Mouse (Mus musculus) gastrocnemius, postnatal 25 days (tissue): ENCODE results near the gene Fanca. TPM values are rescaled to one million over a fixed set of nuclear protein-coding genes. Genes with fewer than 3 reads are reported as not detected.
"Not testable (repeated sequence)": the region's sequence is repeated elsewhere in the genome, so short reads cannot be mapped to it uniquely, and the experiment has no call there.

Source experiments
- DNase-seq: peaks from one replicate; pipeline ENCODE4 v3.0.0; 2022
- total RNA-seq, 2 experiments: library from RNA; stranded (reverse); gene quantifications; 1 replicate in 1 of 2; 2 replicates in 1 of 2; pipeline ENCODE4 v1.2.3; 2021

Gene Fanca
- total RNA-seq, 2 experiments from 2014 or later: 0.51 to 1.3 TPM

DNA sequence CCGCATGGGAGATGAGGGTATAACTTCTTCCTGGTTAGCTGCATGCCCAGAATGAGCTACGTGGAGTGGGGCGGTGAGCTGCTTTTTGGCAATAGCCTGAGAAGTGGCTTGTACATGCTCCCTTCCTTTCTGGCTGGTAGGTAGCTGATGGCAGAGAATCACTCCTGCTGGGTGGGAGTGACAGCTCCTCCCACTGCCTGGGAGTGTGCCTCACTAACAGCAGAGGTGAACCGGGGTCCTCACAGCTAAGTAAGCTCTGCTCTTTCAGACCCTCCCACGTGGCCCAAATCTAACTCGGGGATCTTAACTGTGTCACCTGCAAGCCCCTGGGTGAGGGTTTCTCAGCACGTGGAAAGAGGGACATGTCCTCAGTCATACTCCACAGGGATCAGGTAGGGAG, 85.8 kb downstream of the Fanca start:
- no peak for DNase-seq

GRCm38 (mm10) chr8:123231742-123232141, 86.6 kb downstream of the Fanca start:
- DNase-seq: no peak

- not testable (repeated sequence) for DNase-seq
These were observed 88.0 kb downstream of the Fanca start for GRCm38 (mm10) chr8:123230326-123230725.

DNA sequence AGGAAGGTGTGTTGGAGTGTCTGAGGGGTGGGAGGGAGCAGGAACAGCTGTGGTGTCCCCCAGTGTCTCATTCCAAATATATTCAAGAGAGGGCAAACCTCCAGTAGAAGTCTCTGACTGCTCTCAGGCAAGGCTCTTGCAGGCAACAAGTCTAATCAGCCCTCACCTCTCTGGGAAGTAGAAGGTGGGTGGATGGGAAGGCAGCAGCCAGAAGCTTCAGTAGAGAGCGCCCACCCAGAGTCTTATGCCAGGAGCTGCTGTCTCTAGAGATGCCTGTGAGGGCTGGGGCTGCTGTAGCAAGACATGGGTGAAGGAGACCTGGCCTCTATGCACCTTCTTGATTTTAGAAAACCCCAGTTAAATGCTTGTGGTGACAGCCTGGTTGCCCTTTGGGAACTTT, 90.0 kb downstream of the Fanca start:
- DNase-seq: no peak

- peak; percentile 84 for DNase-seq
These were observed 93.8 kb downstream of the Fanca start, which contains the start of gene Cdk10 for GRCm38 (mm10) chr8:123224278-123225266. Gene Cdk10 (plus strand): TSS chr8:123224842.

DNA sequence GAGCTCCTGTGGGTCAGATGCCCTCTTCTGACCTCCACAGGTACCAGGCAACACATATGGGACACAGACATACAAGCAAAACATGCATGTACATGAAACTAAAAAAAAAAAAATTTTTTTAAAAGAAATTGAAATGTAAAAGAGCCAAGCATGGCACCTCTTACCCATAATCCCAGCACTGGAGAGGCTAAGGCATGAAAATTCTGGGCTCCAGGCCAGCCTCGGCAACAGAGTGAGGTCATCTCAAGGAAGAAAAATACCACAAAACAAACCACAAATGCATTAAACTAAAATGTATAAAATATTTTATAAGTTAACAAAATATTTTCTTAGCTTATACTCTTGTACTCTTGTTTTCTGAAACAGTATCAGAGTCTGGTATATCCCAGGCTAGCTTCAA, 97.5 kb downstream of the Fanca start:
- no peak for DNase-seq

Other genes starting within 250 kb of the Fanca start
- gene Rpl13, start 216.2 kb downstream of the Fanca start, total RNA-seq: 100 to 1,000 TPM; 366 to 379 TPM
- under 1 TPM in 1 of 2 experiments, not detected in 1; 0.13 TPM for gene Cpne7, start 201.2 kb downstream of the Fanca start, total RNA-seq
- 1 to 10 TPM; 1.4 to 1.8 TPM for gene Sult5a1, start 160.3 kb downstream of the Fanca start, total RNA-seq
- gene Dpep1, start 132.3 kb downstream of the Fanca start, total RNA-seq: 10 to 100 TPM; 11.0 to 16.1 TPM
- 10 to 100 TPM; 36.7 to 52.8 TPM for gene Chmp1a, start 105.8 kb downstream of the Fanca start, total RNA-seq
- gene Spata33, start 105.7 kb downstream of the Fanca start, total RNA-seq: 1 to 10 TPM in 1 of 2 experiments, under 1 TPM in 1; 0.91 to 1.2 TPM
- 10 to 100 TPM; 10.1 to 12.0 TPM for gene Cdk10, start 93.7 kb downstream of the Fanca start, total RNA-seq
- gene Spata2l, start 82.3 kb downstream of the Fanca start, total RNA-seq: 1 to 10 TPM; 1.4 to 1.5 TPM
- gene Zfp276, start 64.4 kb downstream of the Fanca start, total RNA-seq: 1 to 10 TPM; 5.2 to 6.5 TPM
- 10 to 100 TPM; 12.2 to 13.7 TPM for gene Vps9d1, start 64.2 kb downstream of the Fanca start, total RNA-seq
- gene Spire2, start 14.1 kb upstream of the Fanca start, total RNA-seq: under 1 TPM; 0.19 to 0.49 TPM
- 100 to 1,000 TPM; 112 to 128 TPM for gene Tcf25, start 55.2 kb upstream of the Fanca start, total RNA-seq
- not detected for gene Mc1r, start 88.5 kb upstream of the Fanca start, total RNA-seq
- gene Tubb3, start 92.8 kb upstream of the Fanca start, total RNA-seq: not detected
- gene Def8, start 105.0 kb upstream of the Fanca start, total RNA-seq: 10 to 100 TPM; 37.8 to 38.2 TPM
- 10 to 100 TPM; 37.9 to 39.8 TPM for gene Afg3l1, start 159.3 kb upstream of the Fanca start, total RNA-seq
- gene Dbndd1, start 196.9 kb upstream of the Fanca start, total RNA-seq: not detected
- gene Gas8, start 200.3 kb upstream of the Fanca start, total RNA-seq: 1 to 10 TPM; 3.5 to 4.0 TPM